Mouse (Mus musculus): ENCODE measurements around the gene Ror1. TPM values are rescaled to one million over a fixed set of nuclear protein-coding genes. Genes with fewer than 3 reads are reported as not detected.

The Ror1 gene
- polyA plus RNA-seq, 1 experiment = 1.6 TPM

- no peak for DNase-seq (ENCODE audit: low read depth)
- TF ChIP-seq CTCF (IDR thresholded peaks at IDR 0.05; ENCODE audit: borderline replicate concordance, extremely low read depth, insufficient read depth, insufficient read length) = no peak
- no peak for TF ChIP-seq POLR2A (IDR thresholded peaks at IDR 0.05; ENCODE audit: borderline replicate concordance, extremely low read depth, insufficient read depth, insufficient read length, poor library complexity, severe bottlenecking)
Measured at GRCm38 (mm10) chr4:100271059-100271735, 175.6 kb downstream of the Ror1 start.

- DNase-seq (ENCODE audit: low read depth) = no peak
- TF ChIP-seq POLR2A (IDR thresholded peaks at IDR 0.05; ENCODE audit: borderline replicate concordance, extremely low read depth, insufficient read depth, insufficient read length, poor library complexity, severe bottlenecking) (no peak), CTCF (IDR thresholded peaks at IDR 0.05; ENCODE audit: borderline replicate concordance, extremely low read depth, insufficient read depth, insufficient read length) (no peak)
Measured at GRCm38 (mm10) chr4:100271736-100272127, 176.1 kb downstream of the Ror1 start.

- TF ChIP-seq POLR2A (IDR thresholded peaks at IDR 0.05; ENCODE audit: borderline replicate concordance, extremely low read depth, insufficient read depth, insufficient read length, poor library complexity, severe bottlenecking) (no peak), CTCF (IDR thresholded peaks at IDR 0.05; ENCODE audit: borderline replicate concordance, extremely low read depth, insufficient read depth, insufficient read length) (no peak)
- DNase-seq (ENCODE audit: low read depth) = no peak
Measured at GRCm38 (mm10) chr4:100273356-100273755, 177.8 kb downstream of the Ror1 start.

GRCm38 (mm10) chr4:100273807-100274480 lies 178.4 kb downstream of the Ror1 start:
- no peak for DNase-seq (ENCODE audit: low read depth)
- no peak for TF ChIP-seq CTCF (IDR thresholded peaks at IDR 0.05; ENCODE audit: borderline replicate concordance, extremely low read depth, insufficient read depth, insufficient read length)
- TF ChIP-seq POLR2A (IDR thresholded peaks at IDR 0.05; ENCODE audit: borderline replicate concordance, extremely low read depth, insufficient read depth, insufficient read length, poor library complexity, severe bottlenecking) = no peak

GRCm38 (mm10) chr4:100276482-100276881 lies 180.9 kb downstream of the Ror1 start:
- no peak for DNase-seq (ENCODE audit: low read depth)
- no peak for TF ChIP-seq CTCF (IDR thresholded peaks at IDR 0.05; ENCODE audit: borderline replicate concordance, extremely low read depth, insufficient read depth, insufficient read length)
- TF ChIP-seq POLR2A (IDR thresholded peaks at IDR 0.05; ENCODE audit: borderline replicate concordance, extremely low read depth, insufficient read depth, insufficient read length, poor library complexity, severe bottlenecking) = no peak

- DNase-seq (ENCODE audit: low read depth) = no peak
- no peak for TF ChIP-seq POLR2A (IDR thresholded peaks at IDR 0.05; ENCODE audit: borderline replicate concordance, extremely low read depth, insufficient read depth, insufficient read length, poor library complexity, severe bottlenecking)
- TF ChIP-seq CTCF (IDR thresholded peaks at IDR 0.05; ENCODE audit: borderline replicate concordance, extremely low read depth, insufficient read depth, insufficient read length) = no peak
Measured at GRCm38 (mm10) chr4:100276970-100277369, 181.4 kb downstream of the Ror1 start.

- TF ChIP-seq POLR2A (IDR thresholded peaks at IDR 0.05; ENCODE audit: borderline replicate concordance, extremely low read depth, insufficient read depth, insufficient read length, poor library complexity, severe bottlenecking) (no peak), CTCF (IDR thresholded peaks at IDR 0.05; ENCODE audit: borderline replicate concordance, extremely low read depth, insufficient read depth, insufficient read length) (no peak)
- no peak for DNase-seq (ENCODE audit: low read depth)
Measured at GRCm38 (mm10) chr4:100283171-100283880, 187.7 kb downstream of the Ror1 start.

- no peak for TF ChIP-seq CTCF (IDR thresholded peaks at IDR 0.05; ENCODE audit: borderline replicate concordance, extremely low read depth, insufficient read depth, insufficient read length)
- no peak for TF ChIP-seq POLR2A (IDR thresholded peaks at IDR 0.05; ENCODE audit: borderline replicate concordance, extremely low read depth, insufficient read depth, insufficient read length, poor library complexity, severe bottlenecking)
- DNase-seq (ENCODE audit: low read depth) = no peak
Measured at GRCm38 (mm10) chr4:100284528-100284927, 188.9 kb downstream of the Ror1 start.

- no peak for DNase-seq (ENCODE audit: low read depth)
- TF ChIP-seq POLR2A (IDR thresholded peaks at IDR 0.05; ENCODE audit: borderline replicate concordance, extremely low read depth, insufficient read depth, insufficient read length, poor library complexity, severe bottlenecking) = no peak
- TF ChIP-seq CTCF (IDR thresholded peaks at IDR 0.05; ENCODE audit: borderline replicate concordance, extremely low read depth, insufficient read depth, insufficient read length) = no peak
Measured at GRCm38 (mm10) chr4:100286111-100286541, 190.5 kb downstream of the Ror1 start.

- DNase-seq (ENCODE audit: low read depth) = no peak
- TF ChIP-seq POLR2A (IDR thresholded peaks at IDR 0.05; ENCODE audit: borderline replicate concordance, extremely low read depth, insufficient read depth, insufficient read length, poor library complexity, severe bottlenecking) (no peak), CTCF (IDR thresholded peaks at IDR 0.05; ENCODE audit: borderline replicate concordance, extremely low read depth, insufficient read depth, insufficient read length) (no peak)
Measured at GRCm38 (mm10) chr4:100286800-100287199, 191.2 kb downstream of the Ror1 start.

GRCm38 (mm10) chr4:100287829-100288228 lies 192.2 kb downstream of the Ror1 start:
- TF ChIP-seq POLR2A (IDR thresholded peaks at IDR 0.05; ENCODE audit: borderline replicate concordance, extremely low read depth, insufficient read depth, insufficient read length, poor library complexity, severe bottlenecking) = no peak
- no peak for TF ChIP-seq CTCF (IDR thresholded peaks at IDR 0.05; ENCODE audit: borderline replicate concordance, extremely low read depth, insufficient read depth, insufficient read length)
- no peak for DNase-seq (ENCODE audit: low read depth)

Data from brain, embryonic 14.5 days (tissue).